ENCODE assay signal across 8 mouse cellular contexts in the genomic region with DNA sequence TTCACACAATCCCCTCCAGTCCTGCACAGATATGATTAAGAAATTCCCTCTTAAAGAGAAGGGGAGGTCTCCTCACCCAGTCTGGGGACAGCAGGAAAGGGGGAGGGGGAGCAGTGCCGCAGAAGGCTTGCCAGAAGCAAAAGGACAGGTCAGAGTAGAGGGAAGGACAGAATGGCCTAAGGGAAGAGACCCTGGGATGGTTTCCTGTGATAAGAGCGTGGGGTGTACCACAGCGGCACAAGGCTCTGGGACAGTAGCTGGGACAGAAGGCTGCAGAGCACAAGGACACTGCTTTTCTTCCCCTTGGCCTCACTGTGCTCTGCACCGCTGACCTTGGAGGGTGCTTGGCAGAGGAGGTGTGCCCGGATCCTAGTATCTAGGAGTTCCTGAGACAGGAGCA. TPM values are rescaled to one million over a fixed set of nuclear protein-coding genes. Genes with fewer than 3 reads are reported as not detected.
DNase-seq lines count a peak whose midpoint lies in the region; ATAC-seq and TF ChIP-seq lines count a peak whose summit lies in the region.

No protein-coding gene starts in this region.

- H3K9ac ChIP-seq in liver, embryonic 15.5 days, result peak overlapping the region; percentile 48

- H3K27ac ChIP-seq in liver, embryonic 15.5 days (replicated peaks), result peak overlapping the region; percentile 71

- peak; percentile 7 for ATAC-seq in granulocyte monocyte progenitor cell, adult 5-6 weeks (replicated peaks; ENCODE audit: poor library complexity, severe bottlenecking)
- peak; percentile 48; the same call in 1 of the 2 replicates for ATAC-seq in liver, embryonic 15.5 days (ENCODE audit: insufficient read depth)

- no peak for TF ChIP-seq CTCF in E14TG2a.4 (conservative IDR thresholded peaks at IDR 0.05; ENCODE audit: low read length)

- H3K9me3 ChIP-seq in E14TG2a.4 (ENCODE audit: low read length), result no peaks in the 10 kb centered on the region
- H3K9me3 ChIP-seq in liver, embryonic 15.5 days (replicated peaks), result no peaks in the 10 kb centered on the region

- H3K4me3 ChIP-seq in E14TG2a.4 (replicated peaks; ENCODE audit: low read length), result peak overlapping the region; percentile 39; the same call in 1 of the 2 replicates
- peak overlapping the region; percentile 30; the same call in 1 of the 2 replicates for H3K4me3 ChIP-seq in liver, embryonic 15.5 days (replicated peaks)

- peak overlapping the region; percentile 71 for H3K4me2 ChIP-seq in liver, embryonic 15.5 days

- H3K36me3 ChIP-seq in E14TG2a.4 (ENCODE audit: insufficient read depth, low read length), result no peaks in the 10 kb centered on the region
- H3K36me3 ChIP-seq in liver, embryonic 15.5 days (replicated peaks), result no peaks in the 10 kb centered on the region

- WGBS in liver, embryonic 15.5 days (ENCODE audit: insufficient replicate concordance), result 13% methylated on average over 5 of the region's 5 CpGs

- peaks cover 30% of the 10 kb centered on the region for H3K4me1 ChIP-seq in E14TG2a.4 (replicated peaks; ENCODE audit: low read depth, low read length)
- H3K4me1 ChIP-seq in liver, embryonic 15.5 days (replicated peaks), result peaks cover 70% of the 10 kb centered on the region

- peaks cover 44% of the 10 kb centered on the region for H3K27me3 ChIP-seq in E14TG2a.4 (ENCODE audit: insufficient read depth, low read length)
- H3K27me3 ChIP-seq in liver, embryonic 15.5 days, result no peaks in the 10 kb centered on the region; the same call in 1 of the 2 replicates

- DNase-seq in adrenal gland, adult (ENCODE audit: inconsistent age in 2 of 2, low spot score in 1 of 2), result peak; percentile 59 to 69
- no peak for DNase-seq in adrenal gland, adult 18-20 months (ENCODE audit: low spot score in 2 of 2)
- no peak for DNase-seq in right cerebral cortex, postnatal 10 days (ENCODE audit: low spot score in 2 of 2)
- DNase-seq in layer of hippocampus, postnatal 10 days (ENCODE audit: low spot score in 2 of 2), result no peak
- no peak for DNase-seq in left cerebral cortex, adult 8-10 months (ENCODE audit: low spot score in 2 of 2)

RNA-seq across cellular contexts. Expression of a gene that starts 31.8 kb away (rescaled TPM):
- 10 to 100 TPM in 1 of 2 experiments, 1 to 10 TPM in 1; 9.4 to 13.2 TPM for total RNA-seq in adrenal gland, adult 18-20 months (2021)
- 4.7 and 7.4 TPM in 2 replicates for total RNA-seq in granulocyte monocyte progenitor cell, adult 5-6 weeks (2014; fragmentation: Nextera tagmentation)
- total RNA-seq in granulocyte monocyte progenitor cell, adult 5-6 weeks (2017), result 0.72 and 0.86 TPM in 2 replicates
- polyA plus RNA-seq in liver, embryonic 15.5 days (2015; fragmentation: Nextera tagmentation; extraction: Ambion mirVana), result 4.7 and 4.9 TPM in 2 replicates
- 10 to 100 TPM; 65.4 to 66.8 TPM for total RNA-seq in layer of hippocampus, postnatal 10 days (2021)
- total RNA-seq in left cerebral cortex, adult 8-10 months (2022), result 10 to 100 TPM; 41.1 to 48.9 (median 45.1) TPM

Comparison
In these comparisons a context has a peak if more than half of its experiments do, and no peak if none do; other contexts are left out.
1. DNase-seq: peak in adrenal gland, adult (2 of 2); none in adrenal gland, adult 18-20 months (0 of 2), right cerebral cortex, postnatal 10 days (0 of 2), layer of hippocampus, postnatal 10 days (0 of 2) and left cerebral cortex, adult 8-10 months (0 of 2).